Mouse (Mus musculus) ES-E14 (cell line): ENCODE results near the gene Slc3a1. TPM values are rescaled to one million over a fixed set of nuclear protein-coding genes. Genes with fewer than 3 reads are reported as not detected.

ENCODE experiments used
- DNase-seq: peaks from one replicate; pipeline ENCODE4 v3.0.0-alpha.2; 2013; ENCODE audit warnings: low read depth, low spot score
- H3K27ac ChIP-seq: 2 replicates; pipeline ENCODE4 v1.5.1; 2012; ENCODE audit warnings: low read depth, mild to moderate bottlenecking, low read length, moderate library complexity, mixed read lengths; ENCODE audit not compliant: poor library complexity, insufficient read depth, severe bottlenecking
- H3K36me3 ChIP-seq: 2 replicates; pipeline ENCODE4 v1.6.1; 2012; ENCODE audit warnings: mild to moderate bottlenecking, low read length, moderate library complexity, mixed read lengths; ENCODE audit not compliant: control insufficient read depth, poor library complexity, insufficient read depth, severe bottlenecking
- H3K4me1 ChIP-seq, 2 experiments: fragments of 150-350 bp in 1 of 2; sonication (generic) in 1 of 2; 2 replicates each; pipeline ENCODE4 v1.6.1; 2012; ENCODE audit warnings: low read length in 2 of 2, mild to moderate bottlenecking in 1 of 2, mixed read lengths in 1 of 2; ENCODE audit not compliant: control insufficient read depth in 2 of 2, insufficient read depth in 2 of 2, poor library complexity in 1 of 2
- H3K4me3 ChIP-seq, 2 experiments: fragments of 150-350 bp in 1 of 2; sonication (generic) in 1 of 2; 2 replicates each; pipeline ENCODE4 v1.5.1; 2012; ENCODE audit warnings: low read length in 2 of 2, low read depth in 1 of 2, mild to moderate bottlenecking in 1 of 2, mixed read lengths in 1 of 2; ENCODE audit not compliant: insufficient read depth in 1 of 2, poor library complexity in 1 of 2, severe bottlenecking in 1 of 2
- H3K9ac ChIP-seq: 2 replicates; pipeline ENCODE4 v1.6.1; 2012; ENCODE audit warnings: low read depth, mild to moderate bottlenecking, low read length, mixed read lengths; ENCODE audit not compliant: poor library complexity, insufficient read depth, severe bottlenecking
- H3K9me3 ChIP-seq: fragments of 150-350 bp; sonication (generic); 2 replicates; pipeline ENCODE4 v1.6.1; 2012; ENCODE audit warnings: low read depth, mild to moderate bottlenecking, low read length; ENCODE audit not compliant: control insufficient read depth, insufficient read depth
- CHD2 ChIP-seq: IDR thresholded peaks from 2 replicates; pipeline ENCODE4 v1.6.1; 2014; ENCODE audit warnings: mild to moderate bottlenecking, low read depth, low read length, inconsistent platforms
- HCFC1 ChIP-seq: IDR thresholded peaks from 2 replicates; pipeline ENCODE4 v1.6.1; 2012; ENCODE audit warnings: low read length, inconsistent platforms, borderline replicate concordance; ENCODE audit not compliant: insufficient read depth
- MAFK ChIP-seq: IDR thresholded peaks from 2 replicates; pipeline ENCODE4 v1.6.1; 2014; ENCODE audit warnings: mild to moderate bottlenecking, low read depth, low read length, inconsistent platforms; ENCODE audit not compliant: insufficient read depth
- ZC3H11A ChIP-seq: IDR thresholded peaks from 2 replicates; pipeline ENCODE4 v1.6.1; 2012; ENCODE audit warnings: low read depth, mild to moderate bottlenecking, inconsistent platforms, low read length, borderline replicate concordance
- ZNF384 ChIP-seq: IDR thresholded peaks from 2 replicates; pipeline ENCODE4 v1.6.1; 2012; ENCODE audit warnings: low read depth, low read length, inconsistent platforms
- in situ Hi-C, 2 experiments: fragments of 600-800 bp; cut with MboI; formaldehyde crosslinking; loops; one replicate each; pipeline ENCODE4 v1.15.1; 2025; ENCODE audit warnings: low sequenced_read_pairs in 2 of 2, inconsistent platforms in 1 of 2; ENCODE audit not compliant: unreplicated experiment in 2 of 2
- total RNA-seq: library from RNA; depleted of rRNA; stranded (reverse); fragments of 300-350 nt; gene quantifications from 2 replicates; pipeline ENCODE4 v1.2.3, GENCODE M21; 2012; rRNA removed

The Slc3a1 gene
- total RNA-seq = 0.18 and 0.26 TPM in 2 replicates

- Histone ChIP-seq H3K4me1 (peaks cover 0 to 2% of the 10 kb centered on the region in 2 experiments; a peak in 1 of 4 replicates), H3K9me3 (no peaks in the 10 kb centered on the region), H3K4me3 (no peak within 1 kb of the TSS), H3K36me3 (peaks cover 3% of the 10 kb centered on the region; the same call in 1 of the 2 replicates), H3K9ac (no peak within 1 kb of the TSS), H3K27ac (no peak within 1 kb of the TSS)
- DNase-seq = no peak
- in situ Hi-C loops = no loop called here
- TF ChIP-seq HCFC1 = no peak
- no peak for TF ChIP-seq ZC3H11A
- no peak for TF ChIP-seq CHD2
- TF ChIP-seq ZNF384 = no peak
- no peak for TF ChIP-seq MAFK
Measured at GRCm38 (mm10) chr17:85028093-85028739, at the start of gene Slc3a1. Gene Slc3a1 (plus strand): TSS chr17:85028376.

GRCm38 (mm10) chr17:84981721-84982120, 46.5 kb upstream of the Slc3a1 start:
- DNase-seq = no peak
- peaks cover 16% of the 10 kb centered on the region; the same call in 1 of the 2 replicates for H3K36me3 ChIP-seq
- TF ChIP-seq ZC3H11A (no peak), ZNF384 (no peak), MAFK (no peak), CHD2 (no peak), HCFC1 (no peak)
- H3K4me3 ChIP-seq = no peak overlapping the region
- H3K4me1 ChIP-seq = peaks cover 2 to 3% of the 10 kb centered on the region in 2 experiments; a peak in 1 of 4 replicates
- in situ Hi-C loops = no loop called here
- no peak overlapping the region for H3K9ac ChIP-seq
- no peak overlapping the region for H3K27ac ChIP-seq
- peaks cover 31% of the 10 kb centered on the region for H3K9me3 ChIP-seq

GRCm38 (mm10) chr17:84982735-84983134, 45.4 kb upstream of the Slc3a1 start:
- Histone ChIP-seq H3K27ac (no peak overlapping the region), H3K36me3 (peaks cover 10% of the 10 kb centered on the region; the same call in 1 of the 2 replicates), H3K9ac (no peak overlapping the region), H3K4me1 (peaks cover 2 to 3% of the 10 kb centered on the region in 2 experiments; a peak in 1 of 4 replicates), H3K9me3 (peaks cover 23% of the 10 kb centered on the region), H3K4me3 (no peak overlapping the region)
- TF ChIP-seq MAFK (no peak), ZNF384 (no peak)
- in situ Hi-C loops = no loop called here
- DNase-seq = no peak

GRCm38 (mm10) chr17:84986368-84986767, 41.8 kb upstream of the Slc3a1 start:
- Histone ChIP-seq H3K9ac (no peak overlapping the region), H3K27ac (no peak overlapping the region), H3K4me3 (no peak overlapping the region), H3K36me3 (peaks cover 4% of the 10 kb centered on the region; the same call in 1 of the 2 replicates), H3K9me3 (no peaks in the 10 kb centered on the region; the same call in 1 of the 2 replicates), H3K4me1 (peaks cover 2 to 3% of the 10 kb centered on the region in 2 experiments; a peak in 1 of 4 replicates)
- TF ChIP-seq MAFK = no peak
- TF ChIP-seq HCFC1 = no peak
- no peak for TF ChIP-seq CHD2
- no peak for TF ChIP-seq ZC3H11A
- no peak for TF ChIP-seq ZNF384
- DNase-seq = no peak
- in situ Hi-C loops = no loop called here
